Mouse (Mus musculus) intestine, embryonic 15.5 days (tissue): ENCODE measurements around the gene Rab3ip. TPM values are rescaled to one million over a fixed set of nuclear protein-coding genes. Genes with fewer than 3 reads are reported as not detected.

Experiments
- ATAC-seq: fragments of 200-750 bp; cut with Nextera tagmentation; 2 replicates; pipeline ENCODE4 v1.8.0; 2017; ENCODE audit warnings: moderate TSS enrichment, moderate library complexity
- H3K27ac ChIP-seq: fragments of 300-500 bp; sonication (generic); 2 replicates; pipeline ENCODE4 v1.5.1; 2015; ENCODE audit warnings: mild to moderate bottlenecking, inconsistent platforms
- H3K27me3 ChIP-seq: fragments of 300-500 bp; sonication (generic); replicated peaks from 2 replicates; pipeline ENCODE4 v1.6.1; 2015; ENCODE audit warnings: inconsistent platforms
- H3K36me3 ChIP-seq: fragments of 300-500 bp; sonication (generic); 2 replicates; pipeline ENCODE4 v1.6.1; 2015; ENCODE audit warnings: inconsistent platforms
- H3K4me1 ChIP-seq: fragments of 300-500 bp; sonication (generic); replicated peaks from 2 replicates; pipeline ENCODE4 v1.6.1; 2015; ENCODE audit warnings: inconsistent platforms
- H3K4me2 ChIP-seq: fragments of 300-500 bp; sonication (generic); replicated peaks from 2 replicates; pipeline ENCODE4 v1.6.1; 2015; ENCODE audit warnings: mild to moderate bottlenecking, inconsistent platforms
- H3K4me3 ChIP-seq: fragments of 300-500 bp; sonication (generic); replicated peaks from 2 replicates; pipeline ENCODE4 v1.5.1; 2015; ENCODE audit warnings: inconsistent platforms
- H3K9ac ChIP-seq: fragments of 300-500 bp; sonication (generic); 2 replicates; pipeline ENCODE4 v1.6.1; 2015; ENCODE audit warnings: inconsistent platforms
- H3K9me3 ChIP-seq: fragments of 300-500 bp; sonication (generic); 2 replicates; pipeline ENCODE4 v1.6.1; 2016; ENCODE audit warnings: inconsistent platforms
- WGBS: fragments of 180-500 bp; shearing (Covaris S2); methylation state at CpG from one replicate; pipeline ENCODE4 v1.1.7; 2015; 5-methylcytosine and 5-hydroxymethylcytosine counted together
- polyA plus RNA-seq: library from polyadenylated mRNA; unstranded; fragments of >200 nt; fragmentation: Nextera tagmentation; extraction: Ambion mirVana; gene quantifications from 2 replicates; pipeline ENCODE4 v1.2.1, GENCODE M21; 2015

Gene Rab3ip
- polyA plus RNA-seq, 1 experiment from 2014 or later, result 34.3 TPM

GRCm38 (mm10) chr10:116977858-116978257 lies 27.3 kb upstream of the Rab3ip start:
- 73% methylated on average over 2 of the region's 2 CpGs for WGBS
- no peak for ATAC-seq
- no peaks in the 10 kb centered on the region for H3K4me1 ChIP-seq
- no peaks in the 10 kb centered on the region for H3K9me3 ChIP-seq
- H3K4me2 ChIP-seq, result no peak overlapping the region
- H3K27ac ChIP-seq, result no peak overlapping the region
- H3K9ac ChIP-seq, result no peak overlapping the region
- H3K27me3 ChIP-seq, result no peaks in the 10 kb centered on the region
- H3K4me3 ChIP-seq, result no peak overlapping the region
- no peaks in the 10 kb centered on the region for H3K36me3 ChIP-seq

- H3K27ac ChIP-seq, result no peak overlapping the region
- no peak overlapping the region for H3K4me3 ChIP-seq
- WGBS, result 27% methylated on average over 4 of the region's 4 CpGs
- H3K36me3 ChIP-seq, result no peaks in the 10 kb centered on the region
- no peaks in the 10 kb centered on the region for H3K27me3 ChIP-seq
- H3K9me3 ChIP-seq, result no peaks in the 10 kb centered on the region
- no peak overlapping the region for H3K4me2 ChIP-seq
- no peak for ATAC-seq
- no peak overlapping the region for H3K9ac ChIP-seq
- H3K4me1 ChIP-seq, result no peaks in the 10 kb centered on the region
Measured at GRCm38 (mm10) chr10:116977455-116977854, 26.9 kb upstream of the Rab3ip start.

- Histone ChIP-seq H3K4me3 (no peak within 1 kb of the TSS), H3K4me2 (no peak within 1 kb of the TSS), H3K4me1 (no peaks in the 10 kb centered on the region), H3K27ac (no peak within 1 kb of the TSS), H3K9ac (no peak within 1 kb of the TSS), H3K27me3 (no peaks in the 10 kb centered on the region), H3K36me3 (no peaks in the 10 kb centered on the region), H3K9me3 (no peaks in the 10 kb centered on the region)
- ATAC-seq, result no peak
- WGBS, result 93% methylated on average over 6 of the region's 6 CpGs
Measured at GRCm38 (mm10) chr10:116972509-116972908, 21.9 kb upstream of the Rab3ip start, which contains the start of gene Gm10271. Gm10271 (minus strand) TSS chr10:116972609.

GRCm38 (mm10) chr10:116968741-116969140 lies 18.2 kb upstream of the Rab3ip start:
- 86% methylated on average over 4 of the region's 4 CpGs for WGBS
- Histone ChIP-seq H3K27ac (no peak overlapping the region), H3K4me2 (no peak overlapping the region), H3K27me3 (no peaks in the 10 kb centered on the region), H3K4me1 (no peaks in the 10 kb centered on the region), H3K36me3 (no peaks in the 10 kb centered on the region), H3K9ac (no peak overlapping the region), H3K9me3 (no peaks in the 10 kb centered on the region), H3K4me3 (no peak overlapping the region)
- ATAC-seq, result no peak

- Histone ChIP-seq H3K36me3 (no peaks in the 10 kb centered on the region), H3K27me3 (no peaks in the 10 kb centered on the region), H3K9ac (no peak overlapping the region), H3K4me1 (no peaks in the 10 kb centered on the region), H3K27ac (no peak overlapping the region), H3K4me2 (no peak overlapping the region), H3K4me3 (no peak overlapping the region), H3K9me3 (no peaks in the 10 kb centered on the region)
- WGBS, result 73% methylated on average over 6 of the region's 6 CpGs
- no peak for ATAC-seq
Measured at GRCm38 (mm10) chr10:116966065-116966464, 15.5 kb upstream of the Rab3ip start.

GRCm38 (mm10) chr10:116965297-116965696 lies 14.7 kb upstream of the Rab3ip start:
- Histone ChIP-seq H3K9ac (no peak overlapping the region), H3K27me3 (no peaks in the 10 kb centered on the region), H3K36me3 (no peaks in the 10 kb centered on the region), H3K4me2 (no peak overlapping the region), H3K4me3 (no peak overlapping the region), H3K4me1 (no peaks in the 10 kb centered on the region), H3K9me3 (no peaks in the 10 kb centered on the region), H3K27ac (no peak overlapping the region)
- ATAC-seq, result no peak
- 47% methylated on average over 5 of the region's 5 CpGs for WGBS

GRCm38 (mm10) chr10:116964571-116964970 lies 14.0 kb upstream of the Rab3ip start:
- WGBS, result 82% methylated on average over 4 of the region's 4 CpGs
- no peak for ATAC-seq
- H3K9me3 ChIP-seq, result no peaks in the 10 kb centered on the region

GRCm38 (mm10) chr10:116964084-116964483 lies 13.5 kb upstream of the Rab3ip start:
- Histone ChIP-seq H3K9me3 (no peaks in the 10 kb centered on the region), H3K27ac (no peak overlapping the region), H3K4me1 (no peaks in the 10 kb centered on the region), H3K9ac (no peak overlapping the region), H3K27me3 (no peaks in the 10 kb centered on the region), H3K4me2 (no peak overlapping the region), H3K36me3 (no peaks in the 10 kb centered on the region), H3K4me3 (no peak overlapping the region)
- ATAC-seq, result no peak
- 72% methylated on average over 11 of the region's 11 CpGs for WGBS

More at GRCm38 (mm10) chr10:116964571-116964970, 14.0 kb upstream of the Rab3ip start:
- Histone ChIP-seq H3K9ac (no peak overlapping the region), H3K27me3 (no peaks in the 10 kb centered on the region), H3K4me3 (no peak overlapping the region), H3K36me3 (no peaks in the 10 kb centered on the region), H3K4me2 (no peak overlapping the region), H3K4me1 (no peaks in the 10 kb centered on the region), H3K27ac (no peak overlapping the region)

GRCm38 (mm10) chr10:116962803-116963202 lies 12.2 kb upstream of the Rab3ip start:
- Histone ChIP-seq H3K4me1 (no peaks in the 10 kb centered on the region), H3K4me2 (no peak overlapping the region), H3K27me3 (no peaks in the 10 kb centered on the region), H3K36me3 (no peaks in the 10 kb centered on the region), H3K27ac (no peak overlapping the region), H3K9me3 (no peaks in the 10 kb centered on the region), H3K4me3 (no peak overlapping the region), H3K9ac (no peak overlapping the region)
- ATAC-seq, result no peak
- WGBS, result 65% methylated on average over 17 of the region's 17 CpGs

GRCm38 (mm10) chr10:116962152-116962551 lies 11.6 kb upstream of the Rab3ip start:
- H3K9ac ChIP-seq, result no peak overlapping the region
- no peak overlapping the region for H3K4me2 ChIP-seq
- 82% methylated on average over 14 of the region's 14 CpGs for WGBS
- H3K9me3 ChIP-seq, result no peaks in the 10 kb centered on the region
- H3K27me3 ChIP-seq, result no peaks in the 10 kb centered on the region
- no peaks in the 10 kb centered on the region for H3K4me1 ChIP-seq
- H3K36me3 ChIP-seq, result no peaks in the 10 kb centered on the region
- no peak overlapping the region for H3K27ac ChIP-seq
- ATAC-seq, result no peak
- H3K4me3 ChIP-seq, result no peak overlapping the region

GRCm38 (mm10) chr10:116957867-116958551 lies 7.4 kb upstream of the Rab3ip start:
- no peaks in the 10 kb centered on the region for H3K9me3 ChIP-seq
- H3K27me3 ChIP-seq, result no peaks in the 10 kb centered on the region
- H3K9ac ChIP-seq, result no peak overlapping the region
- H3K36me3 ChIP-seq, result no peaks in the 10 kb centered on the region
- 46% methylated on average over 5 of the region's 5 CpGs for WGBS
- ATAC-seq, result no peak
- H3K4me2 ChIP-seq, result no peak overlapping the region
- H3K4me1 ChIP-seq, result no peaks in the 10 kb centered on the region
- H3K27ac ChIP-seq, result no peak overlapping the region
- no peak overlapping the region for H3K4me3 ChIP-seq

GRCm38 (mm10) chr10:116956483-116957158 lies 6.1 kb upstream of the Rab3ip start:
- WGBS, result 96% methylated on average over 11 of the region's 11 CpGs
- no peaks in the 10 kb centered on the region for H3K4me1 ChIP-seq
- no peak overlapping the region for H3K4me2 ChIP-seq
- no peak for ATAC-seq
- H3K4me3 ChIP-seq, result no peak overlapping the region
- H3K27me3 ChIP-seq, result no peaks in the 10 kb centered on the region
- no peak overlapping the region for H3K9ac ChIP-seq
- H3K9me3 ChIP-seq, result no peaks in the 10 kb centered on the region
- H3K36me3 ChIP-seq, result no peaks in the 10 kb centered on the region
- no peak overlapping the region for H3K27ac ChIP-seq

- Histone ChIP-seq H3K4me1 (no peaks in the 10 kb centered on the region), H3K9ac (no peak overlapping the region), H3K36me3 (no peaks in the 10 kb centered on the region), H3K4me2 (no peak overlapping the region), H3K27me3 (no peaks in the 10 kb centered on the region), H3K27ac (no peak overlapping the region), H3K9me3 (no peaks in the 10 kb centered on the region), H3K4me3 (no peak overlapping the region)
- WGBS, result 93% methylated on average over 6 of the region's 6 CpGs
- no peak for ATAC-seq
Measured at GRCm38 (mm10) chr10:116955191-116955590, 4.6 kb upstream of the Rab3ip start.
